In the genomic region with DNA sequence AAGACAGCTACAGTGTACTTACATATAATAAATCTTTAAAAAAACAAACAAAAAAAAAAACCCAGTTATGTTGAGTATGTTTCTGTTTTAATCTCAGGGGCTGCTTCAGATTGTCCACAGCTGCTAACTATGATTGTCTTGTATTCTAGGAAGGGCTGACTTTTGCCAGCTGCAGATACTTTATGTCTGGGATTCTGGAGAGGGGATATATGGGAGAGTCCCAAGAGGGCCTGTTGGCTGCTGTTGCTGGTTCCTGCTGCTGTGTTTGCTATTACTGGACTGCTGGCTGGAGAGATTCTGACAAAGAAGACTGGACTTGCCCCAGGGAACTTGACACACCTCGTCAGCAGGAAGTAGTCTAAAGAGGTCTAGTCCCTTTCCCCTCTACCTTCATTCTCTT, we compare ENCODE assay signal across 23 mouse cellular contexts. TPM values are rescaled to one million over a fixed set of nuclear protein-coding genes. Genes with fewer than 3 reads are reported as not detected.
DNase-seq lines count a peak whose midpoint lies in the region; ATAC-seq lines count a peak whose summit lies in the region.
"Had no signal": no experiment of that assay in that cellular context is flagged by ENCODE, and none has a peak within 500 bp of the region (broad histone marks: within the 10 kb centered on the region; RNA-seq: fewer than 3 reads in every experiment).

No protein-coding gene starts in this region.

- intact Hi-C loops in gastrocnemius, postnatal 14 days (cut with DNase I; ENCODE audit: low total_unique reads) = no loop called here

- 71% methylated on average over 1 of the region's 1 CpGs for WGBS in kidney, embryonic 15.5 days
- 62% methylated on average over 1 of the region's 1 CpGs for WGBS in kidney, embryonic 14.5 days
- WGBS in lung, embryonic 16.5 days = 61% methylated on average over 1 of the region's 1 CpGs

- H3K9me3 ChIP-seq in kidney, embryonic 15.5 days (replicated peaks) = no peaks in the 10 kb centered on the region
- H3K9me3 ChIP-seq in kidney, embryonic 14.5 days (ENCODE audit: control insufficient read depth, low read length) = no peaks in the 10 kb centered on the region
- H3K9me3 ChIP-seq in lung, embryonic 16.5 days (ENCODE audit: control insufficient read depth, low read length) = no peaks in the 10 kb centered on the region
- H3K9me3 ChIP-seq: embryonic facial prominence, embryonic 13.5 days; forebrain, embryonic 15.5 days; hindbrain, embryonic 12.5 days; liver, embryonic 12.5 days; lung, embryonic 15.5 days; midbrain, embryonic 15.5 days had no signal

- peak; percentile 40 for DNase-seq in gastrocnemius, postnatal 14 days
- DNase-seq in gastrocnemius, adult 18-20 months (ENCODE audit: low spot score) = no peak
- DNase-seq in lung, postnatal 25 days (ENCODE audit: low spot score) = no peak
- DNase-seq in gastrocnemius, postnatal 25 days = peak; percentile 16
- DNase-seq in retina, postnatal 1 day = no peak
- DNase-seq: adrenal gland, postnatal 25 days; cerebellum, adult 11 months; cerebellum, postnatal 10 days; kidney, postnatal 36 days; layer of hippocampus, adult 9-11 months; left cerebral cortex, postnatal 4 days had no signal

- H3K27ac ChIP-seq in kidney, embryonic 15.5 days = 0 out of 2 replicates have a peak overlapping the region, but pooled peaks have one; percentile 18
- H3K27ac ChIP-seq in kidney, embryonic 14.5 days (ENCODE audit: low read depth, low read length) = no peak overlapping the region
- no peak overlapping the region for H3K27ac ChIP-seq in lung, embryonic 16.5 days (ENCODE audit: low read length)
- H3K27ac ChIP-seq: embryonic facial prominence, embryonic 13.5 days; forebrain, embryonic 15.5 days; hindbrain, embryonic 12.5 days; left cerebral cortex, adult 2 months; liver, embryonic 12.5 days; lung, embryonic 15.5 days; midbrain, embryonic 15.5 days had no signal

- no peaks in the 10 kb centered on the region for H3K27me3 ChIP-seq in kidney, embryonic 15.5 days
- no peaks in the 10 kb centered on the region for H3K27me3 ChIP-seq in kidney, embryonic 14.5 days (ENCODE audit: control insufficient read depth, insufficient read depth, low read length)
- H3K27me3 ChIP-seq in lung, embryonic 16.5 days (ENCODE audit: control insufficient read depth, insufficient read depth, low read depth, low read length) = no peaks in the 10 kb centered on the region
- H3K27me3 ChIP-seq: embryonic facial prominence, embryonic 13.5 days; forebrain, embryonic 15.5 days; hindbrain, embryonic 12.5 days; liver, embryonic 12.5 days; lung, embryonic 15.5 days; midbrain, embryonic 15.5 days had no signal

- ATAC-seq in kidney, embryonic 15.5 days (replicated peaks; ENCODE audit: low FRiP score) = 0 out of 2 replicates have a peak, but pooled peaks have one; percentile 6
- ATAC-seq in kidney, embryonic 14.5 days (ENCODE audit: low FRiP score, low TSS enrichment) = no peak
- peak; percentile 47 for ATAC-seq in lung, embryonic 16.5 days (ENCODE audit: low read depth)
- ATAC-seq: forebrain, embryonic 15.5 days; liver, embryonic 12.5 days; midbrain, embryonic 15.5 days had no signal

- H3K4me1 ChIP-seq in kidney, embryonic 15.5 days = no peaks in the 10 kb centered on the region
- H3K4me1 ChIP-seq in kidney, embryonic 14.5 days (ENCODE audit: control insufficient read depth, insufficient read depth, low read length) = no peaks in the 10 kb centered on the region
- H3K4me1 ChIP-seq in lung, embryonic 16.5 days (replicated peaks; ENCODE audit: control insufficient read depth, insufficient read depth, low read length) = no peaks in the 10 kb centered on the region
- H3K4me1 ChIP-seq: embryonic facial prominence, embryonic 13.5 days; forebrain, embryonic 15.5 days; hindbrain, embryonic 12.5 days; lung, embryonic 15.5 days; midbrain, embryonic 15.5 days had no signal

- H3K36me3 ChIP-seq in kidney, embryonic 15.5 days = peaks cover 78% of the 10 kb centered on the region
- peaks cover 55% of the 10 kb centered on the region for H3K36me3 ChIP-seq in kidney, embryonic 14.5 days (ENCODE audit: control insufficient read depth, insufficient read depth, low read length)
- peaks cover 17% of the 10 kb centered on the region for H3K36me3 ChIP-seq in lung, embryonic 16.5 days (ENCODE audit: control insufficient read depth, insufficient read depth, low read length)

- H3K4me2 ChIP-seq in kidney, embryonic 15.5 days = no peak overlapping the region
- no peak overlapping the region for H3K4me2 ChIP-seq in kidney, embryonic 14.5 days (replicated peaks; ENCODE audit: low read depth, low read length)
- H3K4me2 ChIP-seq in lung, embryonic 16.5 days (ENCODE audit: low read depth, low read length) = no peak overlapping the region
- H3K4me2 ChIP-seq: embryonic facial prominence, embryonic 13.5 days; forebrain, embryonic 15.5 days; heart, embryonic 11.5 days; hindbrain, embryonic 12.5 days; liver, embryonic 12.5 days; lung, embryonic 15.5 days; midbrain, embryonic 15.5 days had no signal

- H3K9ac ChIP-seq in kidney, embryonic 15.5 days = no peak overlapping the region
- no peak overlapping the region for H3K9ac ChIP-seq in kidney, embryonic 14.5 days (ENCODE audit: low read depth, low read length)
- no peak overlapping the region for H3K9ac ChIP-seq in lung, embryonic 16.5 days (ENCODE audit: low read length)
- H3K9ac ChIP-seq: embryonic facial prominence, embryonic 13.5 days; forebrain, embryonic 15.5 days; hindbrain, embryonic 12.5 days; liver, embryonic 12.5 days; lung, embryonic 15.5 days; midbrain, embryonic 15.5 days had no signal

- H3K4me3 ChIP-seq in kidney, embryonic 15.5 days (replicated peaks) = no peak overlapping the region
- no peak overlapping the region for H3K4me3 ChIP-seq in kidney, embryonic 14.5 days (ENCODE audit: low read length)
- H3K4me3 ChIP-seq in lung, embryonic 16.5 days (ENCODE audit: low read length) = no peak overlapping the region
- H3K4me3 ChIP-seq: embryonic facial prominence, embryonic 13.5 days; forebrain, embryonic 15.5 days; hindbrain, embryonic 12.5 days; left cerebral cortex, adult 2 months; liver, embryonic 12.5 days; lung, embryonic 15.5 days; midbrain, embryonic 15.5 days; myocyte had no signal

RNA-seq across cellular contexts. Expression of a gene that starts 16.1 kb away (rescaled TPM):
- 10 to 100 TPM; 25.5 to 25.7 TPM for total RNA-seq in gastrocnemius, postnatal 14 days (2021)
- 10 to 100 TPM; 19.2 to 24.7 TPM for total RNA-seq in gastrocnemius, adult 18-20 months (2021)
- 65.3 and 66.2 TPM in 2 replicates for polyA plus RNA-seq in kidney, embryonic 15.5 days (2015; fragmentation: Nextera tagmentation; extraction: Ambion mirVana)
- polyA plus RNA-seq in kidney, embryonic 14.5 days (2014; fragmentation: Nextera tagmentation; extraction: Ambion mirVana) = 60.0 and 101 TPM in 2 replicates
- 43.5 and 44.4 TPM in 2 replicates for polyA plus RNA-seq in lung, embryonic 16.5 days (2015; fragmentation: Nextera tagmentation; extraction: Ambion mirVana)
- 10 to 100 TPM; 23.5 to 24.6 TPM for total RNA-seq in gastrocnemius, postnatal 25 days (2021)

RNA-seq across cellular contexts. Expression of a gene that starts 16.2 kb away (rescaled TPM):
- 1 to 10 TPM; 8.3 to 9.6 TPM for total RNA-seq in gastrocnemius, postnatal 14 days (2021)
- total RNA-seq in gastrocnemius, adult 18-20 months (2021) = 1 to 10 TPM; 5.9 to 7.3 TPM
- 18.6 TPM in 2 replicates for polyA plus RNA-seq in kidney, embryonic 15.5 days (2015; fragmentation: Nextera tagmentation; extraction: Ambion mirVana)
- polyA plus RNA-seq in kidney, embryonic 14.5 days (2014; fragmentation: Nextera tagmentation; extraction: Ambion mirVana) = 13.4 and 19.6 TPM in 2 replicates
- polyA plus RNA-seq in lung, embryonic 16.5 days (2015; fragmentation: Nextera tagmentation; extraction: Ambion mirVana) = 12.2 and 12.8 TPM in 2 replicates
- total RNA-seq in gastrocnemius, postnatal 25 days (2021) = 1 to 10 TPM; 5.4 to 6.8 TPM

RNA-seq across cellular contexts. Expression of a gene that starts 29.8 kb away (rescaled TPM):
- total RNA-seq in gastrocnemius, postnatal 14 days (2021) = 10 to 100 TPM; 15.6 to 19.2 TPM
- 10 to 100 TPM; 11.8 to 14.8 TPM for total RNA-seq in gastrocnemius, adult 18-20 months (2021)
- 89.4 and 95.4 TPM in 2 replicates for polyA plus RNA-seq in kidney, embryonic 15.5 days (2015; fragmentation: Nextera tagmentation; extraction: Ambion mirVana)
- polyA plus RNA-seq in kidney, embryonic 14.5 days (2014; fragmentation: Nextera tagmentation; extraction: Ambion mirVana) = 55.9 and 56.1 TPM in 2 replicates
- 65.7 and 67.3 TPM in 2 replicates for polyA plus RNA-seq in lung, embryonic 16.5 days (2015; fragmentation: Nextera tagmentation; extraction: Ambion mirVana)
- 10 to 100 TPM; 13.2 to 22.4 TPM for total RNA-seq in gastrocnemius, postnatal 25 days (2021)

RNA-seq across cellular contexts. Expression of a gene that starts 50.9 kb away (rescaled TPM):
- 100 to 1,000 TPM; 675 to 794 TPM for total RNA-seq in gastrocnemius, postnatal 14 days (2021)
- total RNA-seq in gastrocnemius, adult 18-20 months (2021) = 100 to 1,000 TPM; 632 to 667 TPM
- polyA plus RNA-seq in kidney, embryonic 15.5 days (2015; fragmentation: Nextera tagmentation; extraction: Ambion mirVana) = 703 and 789 TPM in 2 replicates
- 713 and 832 TPM in 2 replicates for polyA plus RNA-seq in kidney, embryonic 14.5 days (2014; fragmentation: Nextera tagmentation; extraction: Ambion mirVana)
- polyA plus RNA-seq in lung, embryonic 16.5 days (2015; fragmentation: Nextera tagmentation; extraction: Ambion mirVana) = 564 and 584 TPM in 2 replicates
- total RNA-seq in gastrocnemius, postnatal 25 days (2021) = 100 to 1,000 TPM; 694 to 706 TPM

Comparison
In these comparisons a context has a peak if more than half of its experiments do, and no peak if none do; other contexts are left out.
1. DNase-seq: peak in gastrocnemius, postnatal 14 days (single experiment) and gastrocnemius, postnatal 25 days (single experiment); none in gastrocnemius, adult 18-20 months (single experiment), lung, postnatal 25 days (single experiment) and retina, postnatal 1 day (single experiment).